Mouse (Mus musculus): ENCODE measurements around the gene Tarbp2.

Tarbp2 gene

GRCm38 (mm10) chr15:102521480-102521879 lies 3.5 kb downstream of the Tarbp2 start:
- DNase-seq (ENCODE audit: inconsistent age in 2 of 2, low spot score in 1 of 2) = peak in 1 of 2 experiments; percentile 30

GRCm38 (mm10) chr15:102524892-102525485 lies 7.0 kb downstream of the Tarbp2 start, which contains the start of gene Npff:
Gene Npff, minus strand, starts transcription at chr15:102524942.
- DNase-seq (ENCODE audit: inconsistent age in 2 of 2, low spot score in 1 of 2) = peak; percentile 72 to 92

DNA sequence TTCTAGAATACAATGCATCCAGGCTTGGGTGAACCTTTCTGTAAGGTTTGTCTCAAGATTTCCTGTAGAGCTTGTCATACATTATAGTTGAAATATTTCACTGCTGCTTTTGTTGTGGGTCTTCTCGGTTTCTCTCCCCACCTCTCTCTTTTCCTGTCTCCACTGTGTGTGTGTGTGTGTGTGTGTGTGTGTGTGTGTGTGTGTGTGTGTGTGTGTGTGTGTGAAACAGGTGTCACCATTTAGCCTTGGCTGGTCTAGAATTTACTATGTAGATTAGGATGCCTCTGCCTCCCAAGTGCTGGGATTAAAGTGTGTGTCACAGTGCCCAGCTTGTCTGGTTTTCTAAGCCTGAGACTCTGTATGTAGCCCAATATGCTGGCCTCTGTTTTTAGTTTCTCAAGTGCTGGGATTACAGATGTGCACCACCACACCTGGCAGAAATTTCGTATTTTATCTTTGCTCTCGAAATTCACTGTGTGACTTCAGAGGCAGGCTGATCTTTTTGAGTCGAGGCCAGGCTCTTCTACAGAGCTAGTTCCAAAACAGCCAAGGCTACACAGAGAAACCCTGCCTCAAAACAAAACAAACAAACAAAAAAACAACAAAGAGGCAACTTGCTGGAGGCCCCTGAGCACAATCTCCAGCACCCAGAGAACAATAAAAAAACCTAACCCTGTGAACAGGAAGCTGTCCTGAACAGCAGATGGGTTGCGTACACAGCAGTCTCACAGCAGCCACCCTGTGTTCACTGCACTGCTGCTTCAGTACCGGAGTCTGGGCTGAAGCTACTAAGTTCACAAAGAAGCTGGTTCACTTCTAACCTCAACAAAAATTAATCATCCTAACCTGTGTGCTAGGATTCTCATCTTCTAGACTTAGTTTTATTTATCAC lies 8.4 kb downstream of the Tarbp2 start:
- no peak for DNase-seq (ENCODE audit: inconsistent age in 2 of 2, low spot score in 1 of 2)

DNA sequence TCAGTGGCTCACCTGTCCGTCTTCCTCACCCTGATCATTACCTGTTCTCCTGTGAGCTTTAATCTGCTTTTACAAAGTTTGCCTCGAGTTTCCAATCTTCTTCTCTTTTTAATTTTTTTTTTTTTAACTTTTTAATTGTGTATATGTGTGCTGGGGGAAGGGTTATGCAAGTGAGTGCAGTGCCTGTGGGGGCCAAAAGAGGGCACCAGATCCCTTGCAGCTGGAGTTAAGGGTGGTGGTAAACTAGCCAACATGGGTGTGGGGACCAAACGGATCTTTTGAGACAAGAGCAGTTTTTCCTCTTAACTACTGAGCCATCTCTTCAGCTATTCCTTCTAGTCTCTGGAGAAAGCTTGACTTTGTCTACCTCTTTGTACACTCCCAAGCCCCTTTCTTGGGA lies 9.9 kb downstream of the Tarbp2 start:
- DNase-seq (ENCODE audit: inconsistent age in 2 of 2, low spot score in 1 of 2) = peak in 1 of 2 experiments; percentile 42

DNA sequence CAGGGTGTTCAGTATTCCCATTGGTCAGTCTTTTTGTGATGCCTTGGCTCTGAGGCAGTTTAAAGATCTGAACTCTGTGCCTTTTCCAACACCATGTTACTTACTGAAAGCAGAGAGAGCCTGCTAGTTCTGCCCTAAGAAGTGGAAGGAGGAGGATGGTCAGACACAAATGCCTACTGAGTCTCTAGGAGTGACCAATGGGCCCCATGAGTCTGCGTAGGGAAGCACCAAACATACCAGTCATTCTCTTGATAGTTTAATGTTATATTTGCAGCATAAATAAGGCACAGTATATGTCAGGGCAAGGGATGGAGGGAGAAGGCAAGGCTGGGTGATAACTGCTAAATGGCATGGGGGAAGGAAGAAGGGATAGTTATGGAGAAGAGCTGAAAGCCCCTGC lies 10.4 kb downstream of the Tarbp2 start:
- peak in 1 of 2 experiments; percentile 18 for DNase-seq (ENCODE audit: inconsistent age in 2 of 2, low spot score in 1 of 2)

DNA sequence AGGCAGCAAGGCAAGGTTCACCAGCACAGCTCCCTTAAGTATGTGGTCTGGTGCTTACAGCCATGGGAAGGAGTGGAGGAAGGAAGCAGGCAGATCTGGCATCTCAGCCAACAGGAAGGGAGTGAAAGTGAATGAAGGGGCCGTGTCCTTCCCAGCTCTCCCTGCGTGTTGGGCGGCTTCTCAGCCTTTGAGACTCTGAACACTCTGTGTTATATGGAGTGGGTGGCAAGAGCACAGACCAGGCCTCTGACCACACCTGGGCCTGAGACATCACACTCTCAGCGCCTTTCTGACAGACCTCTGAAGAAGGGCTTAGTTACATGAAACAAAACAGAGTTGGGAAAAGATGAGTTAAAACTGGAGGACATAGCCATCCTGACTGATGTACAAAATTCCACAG lies 12.6 kb downstream of the Tarbp2 start:
- no peak for DNase-seq (ENCODE audit: inconsistent age in 2 of 2, low spot score in 1 of 2)

GRCm38 (mm10) chr15:102531586-102531985 lies 13.6 kb downstream of the Tarbp2 start:
- DNase-seq (ENCODE audit: inconsistent age in 2 of 2, low spot score in 1 of 2) = no peak

- no peak for DNase-seq (ENCODE audit: inconsistent age in 2 of 2, low spot score in 1 of 2)
Measured at GRCm38 (mm10) chr15:102532106-102532900, 14.3 kb downstream of the Tarbp2 start.

DNA sequence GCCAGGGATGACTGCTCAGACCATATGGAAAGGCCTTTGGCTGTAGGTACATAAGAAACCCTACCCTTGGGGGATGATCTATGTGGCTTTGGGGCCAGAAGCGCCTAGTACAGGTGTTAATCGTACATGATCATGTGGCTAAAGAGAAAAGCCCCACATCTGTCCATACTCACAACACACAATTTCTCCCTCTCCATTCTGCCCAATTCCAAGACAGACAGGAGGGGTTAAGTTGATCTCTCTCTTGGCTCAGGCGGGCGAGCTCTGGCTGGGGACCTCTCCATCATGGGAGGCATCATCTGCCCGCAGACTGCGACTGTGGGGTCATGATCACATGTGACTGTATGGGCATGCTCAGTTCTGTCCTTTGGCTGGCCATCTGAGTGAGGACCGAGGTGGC lies 15.9 kb downstream of the Tarbp2 start:
- no peak for DNase-seq (ENCODE audit: inconsistent age in 2 of 2, low spot score in 1 of 2)

DNA sequence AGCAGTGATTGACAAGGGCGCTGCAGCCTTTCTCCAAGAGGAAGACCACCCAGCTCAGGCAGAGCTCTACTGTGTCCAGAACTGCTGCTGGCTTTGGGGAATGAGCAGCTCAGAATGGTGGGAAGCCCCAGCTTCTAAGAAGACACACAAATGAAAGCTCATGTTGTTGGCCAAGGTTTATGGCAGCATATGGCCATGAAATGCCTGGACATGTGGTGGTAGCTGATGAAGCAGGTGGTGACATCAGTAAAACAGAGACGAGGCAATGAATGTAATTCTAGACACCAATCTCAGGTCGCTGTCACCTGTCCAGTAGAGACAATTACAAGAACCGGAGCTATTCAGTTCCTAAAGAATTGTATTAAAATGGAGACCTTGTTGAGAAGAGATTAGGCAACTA lies 26.8 kb downstream of the Tarbp2 start:
- no peak for DNase-seq (ENCODE audit: inconsistent age in 2 of 2, low spot score in 1 of 2)

DNA sequence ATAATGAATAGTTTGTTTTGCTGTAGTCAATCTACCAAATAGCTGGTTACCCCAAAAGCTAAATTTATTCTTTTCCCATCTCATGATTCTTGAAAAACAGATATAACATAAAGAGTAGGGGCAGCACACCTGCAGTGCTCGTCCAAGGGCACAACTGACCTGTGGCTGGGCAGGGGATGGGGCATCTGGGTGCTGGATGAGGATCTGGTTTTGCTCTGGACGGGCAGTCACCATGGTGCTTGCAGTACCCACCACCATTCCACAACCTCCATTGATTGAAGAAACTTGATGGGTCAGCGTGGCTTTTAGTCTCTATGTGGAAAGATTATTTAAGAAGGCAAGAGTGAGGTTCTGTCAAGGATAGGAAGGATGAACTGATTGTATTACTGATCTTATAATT lies 28.3 kb downstream of the Tarbp2 start:
- DNase-seq (ENCODE audit: inconsistent age in 2 of 2, low spot score in 1 of 2) = no peak

- peak; percentile 61 to 75 for DNase-seq (ENCODE audit: inconsistent age in 2 of 2, low spot score in 1 of 2)
Measured at GRCm38 (mm10) chr15:102546677-102547427, 28.9 kb downstream of the Tarbp2 start.

DNA sequence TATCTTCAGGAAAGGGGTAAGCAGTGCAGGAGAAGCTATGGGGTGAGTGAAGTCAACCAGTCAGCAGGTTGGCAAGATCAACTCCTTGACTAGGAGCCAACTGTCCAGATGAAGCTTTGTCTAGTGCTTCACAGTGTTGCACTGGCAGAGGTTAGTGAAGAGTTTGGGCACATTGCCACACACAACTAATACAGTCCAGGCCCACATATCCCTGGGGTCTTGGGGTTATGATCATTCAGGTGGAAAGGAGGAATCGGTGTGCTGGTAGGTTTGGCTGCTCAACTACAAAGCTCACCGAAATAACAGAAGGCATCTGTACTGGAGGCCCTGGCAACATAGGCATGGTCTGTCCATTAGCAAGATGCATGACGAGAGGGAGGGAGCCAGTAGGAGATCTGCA lies 29.5 kb downstream of the Tarbp2 start:
- peak in 1 of 2 experiments; percentile 51 for DNase-seq (ENCODE audit: inconsistent age in 2 of 2, low spot score in 1 of 2)

- no peak for DNase-seq (ENCODE audit: inconsistent age in 2 of 2, low spot score in 1 of 2)
Measured at GRCm38 (mm10) chr15:102552599-102552998, 34.6 kb downstream of the Tarbp2 start.

- no peak for DNase-seq (ENCODE audit: inconsistent age in 2 of 2, low spot score in 1 of 2)
Measured at GRCm38 (mm10) chr15:102555581-102555980, 37.6 kb downstream of the Tarbp2 start.

DNA sequence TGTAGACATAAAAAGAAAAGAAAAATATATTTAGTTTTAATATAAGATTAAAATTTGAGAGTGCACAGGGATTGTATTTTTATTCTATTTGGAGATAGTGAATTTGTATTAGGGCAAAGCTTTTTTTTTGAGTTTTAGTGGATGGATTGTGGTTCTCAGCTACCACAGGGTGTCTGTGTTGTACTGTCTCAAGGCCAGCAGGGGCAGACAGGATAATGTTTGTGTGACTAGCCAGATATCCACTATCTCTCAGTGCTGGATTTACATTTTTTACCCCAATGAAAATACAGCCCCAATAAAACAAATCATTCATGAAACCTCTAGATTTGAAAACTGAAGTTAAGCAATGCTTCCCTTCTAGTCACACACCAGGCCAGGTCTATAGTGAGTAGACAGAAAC lies 39.6 kb downstream of the Tarbp2 start:
- no peak for DNase-seq (ENCODE audit: inconsistent age in 2 of 2, low spot score in 1 of 2)

DNA sequence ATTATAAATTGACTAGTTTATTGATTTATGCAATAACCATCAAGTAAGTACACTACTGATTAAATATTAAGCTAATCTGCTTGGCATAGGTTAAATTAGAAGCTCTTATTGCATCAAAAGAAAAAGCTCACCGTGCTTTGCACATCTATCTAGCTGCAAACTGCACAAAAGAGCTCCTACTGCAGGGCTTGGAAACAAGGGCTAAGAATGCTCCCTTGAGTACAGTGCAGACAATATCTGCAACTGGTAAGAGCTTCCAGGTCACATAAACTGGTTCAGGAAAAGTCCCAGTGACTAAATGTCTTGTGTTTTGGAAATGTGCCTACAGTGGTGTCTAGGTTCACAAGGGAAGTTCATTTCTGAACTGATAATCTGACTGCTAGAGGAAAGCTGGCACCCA lies 44.5 kb downstream of the Tarbp2 start:
- no peak for DNase-seq (ENCODE audit: inconsistent age in 2 of 2, low spot score in 1 of 2)

- DNase-seq (ENCODE audit: inconsistent age in 2 of 2, low spot score in 1 of 2) = no peak
Measured at GRCm38 (mm10) chr15:102563061-102563460, 45.1 kb downstream of the Tarbp2 start.

- no peak for DNase-seq (ENCODE audit: inconsistent age in 2 of 2, low spot score in 1 of 2)
Measured at GRCm38 (mm10) chr15:102563681-102564080, 45.7 kb downstream of the Tarbp2 start.

DNA sequence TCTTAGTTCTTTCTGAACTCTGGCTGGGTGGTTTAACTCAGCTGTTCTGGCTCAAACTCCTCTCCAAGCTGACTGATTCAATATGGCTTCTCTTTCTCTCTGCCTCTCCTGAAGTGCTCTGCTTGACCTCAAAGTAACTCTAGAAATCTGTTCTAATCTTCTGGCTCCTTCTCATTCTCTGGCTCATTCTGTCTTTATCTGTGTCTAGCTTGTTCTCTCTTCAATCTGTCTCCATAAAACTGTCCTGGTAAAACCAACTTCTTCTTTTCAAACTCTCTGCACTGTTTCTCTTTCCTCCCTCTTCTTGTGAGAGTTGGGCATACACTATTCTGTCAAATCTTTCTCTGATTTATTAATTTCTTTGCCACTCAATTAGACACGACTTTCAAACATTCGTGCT lies 49.9 kb downstream of the Tarbp2 start:
- DNase-seq (ENCODE audit: inconsistent age in 2 of 2, low spot score in 1 of 2) = no peak

- DNase-seq (ENCODE audit: inconsistent age in 2 of 2, low spot score in 1 of 2) = peak in 1 of 2 experiments; percentile 60
Measured at GRCm38 (mm10) chr15:102572081-102572480, 54.1 kb downstream of the Tarbp2 start.
